Mouse (Mus musculus): Measurements from ENCODE around the gene Ube2b. TPM values are rescaled to one million over a fixed set of nuclear protein-coding genes. Genes with fewer than 3 reads are reported as not detected.

Ube2b gene
- 231 and 248 TPM in 2 replicates for polyA plus RNA-seq (2015; fragmentation: Nextera tagmentation; extraction: Ambion mirVana)

GRCm38 (mm10) chr11:52000290-52000962 is at the start of gene Ube2b:
Gene Ube2b (minus strand): TSS chr11:52000762.
- Histone ChIP-seq H3K4me2 (ENCODE audit: low read depth, low read length) (peak within 1 kb of the TSS; percentile 74), H3K9me3 (ENCODE audit: control insufficient read depth, low read length) (no peaks in the 10 kb centered on the region), H3K36me3 (ENCODE audit: control insufficient read depth, insufficient read depth, low read length) (peaks cover 16% of the 10 kb centered on the region), H3K27me3 (ENCODE audit: control insufficient read depth, insufficient read depth, low read depth, low read length) (no peaks in the 10 kb centered on the region), H3K4me1 (replicated peaks; ENCODE audit: control insufficient read depth, insufficient read depth, low read length) (peaks cover 18% of the 10 kb centered on the region), H3K27ac (ENCODE audit: low read length) (peak within 1 kb of the TSS; percentile 97), H3K4me3 (ENCODE audit: low read length) (peak within 1 kb of the TSS; percentile 97), H3K9ac (ENCODE audit: low read length) (peak within 1 kb of the TSS; percentile 98)
- ATAC-seq (ENCODE audit: low read depth) = peak; percentile 79
- WGBS = 0% methylated on average over 50 of the region's 63 CpGs

- H3K36me3 ChIP-seq (ENCODE audit: control insufficient read depth, insufficient read depth, low read length) = no peaks in the 10 kb centered on the region
- no peak overlapping the region for H3K4me3 ChIP-seq (ENCODE audit: low read length)
- no peak overlapping the region for H3K4me2 ChIP-seq (ENCODE audit: low read depth, low read length)
- 47% methylated on average over 4 of the region's 4 CpGs for WGBS
- H3K27me3 ChIP-seq (ENCODE audit: control insufficient read depth, insufficient read depth, low read depth, low read length) = no peaks in the 10 kb centered on the region
- H3K27ac ChIP-seq (ENCODE audit: low read length) = no peak overlapping the region
- no peak overlapping the region for H3K9ac ChIP-seq (ENCODE audit: low read length)
- H3K9me3 ChIP-seq (ENCODE audit: control insufficient read depth, low read length) = no peaks in the 10 kb centered on the region
- H3K4me1 ChIP-seq (replicated peaks; ENCODE audit: control insufficient read depth, insufficient read depth, low read length) = no peaks in the 10 kb centered on the region
- ATAC-seq (ENCODE audit: low read depth) = no peak
Observed at GRCm38 (mm10) chr11:52046446-52047165, 46.0 kb upstream of the Ube2b start.

GRCm38 (mm10) chr11:52044156-52044555 is 43.6 kb upstream of the Ube2b start:
- 0 out of 2 replicates have a peak, but pooled peaks cover 2% of the 10 kb centered on the region for H3K36me3 ChIP-seq (ENCODE audit: control insufficient read depth, insufficient read depth, low read length)
- H3K9me3 ChIP-seq (ENCODE audit: control insufficient read depth, low read length) = no peaks in the 10 kb centered on the region
- no peaks in the 10 kb centered on the region for H3K4me1 ChIP-seq (replicated peaks; ENCODE audit: control insufficient read depth, insufficient read depth, low read length)
- H3K9ac ChIP-seq (ENCODE audit: low read length) = no peak overlapping the region
- no peak overlapping the region for H3K4me3 ChIP-seq (ENCODE audit: low read length)
- no peak overlapping the region for H3K27ac ChIP-seq (ENCODE audit: low read length)
- ATAC-seq (ENCODE audit: low read depth) = no peak
- no peak overlapping the region for H3K4me2 ChIP-seq (ENCODE audit: low read depth, low read length)
- H3K27me3 ChIP-seq (ENCODE audit: control insufficient read depth, insufficient read depth, low read depth, low read length) = no peaks in the 10 kb centered on the region

GRCm38 (mm10) chr11:52043224-52043623 is 42.7 kb upstream of the Ube2b start:
- no peak overlapping the region for H3K4me3 ChIP-seq (ENCODE audit: low read length)
- H3K4me1 ChIP-seq (replicated peaks; ENCODE audit: control insufficient read depth, insufficient read depth, low read length) = no peaks in the 10 kb centered on the region
- no peak for ATAC-seq (ENCODE audit: low read depth)
- H3K36me3 ChIP-seq (ENCODE audit: control insufficient read depth, insufficient read depth, low read length) = 0 out of 2 replicates have a peak, but pooled peaks cover 2% of the 10 kb centered on the region
- H3K9ac ChIP-seq (ENCODE audit: low read length) = no peak overlapping the region
- no peak overlapping the region for H3K4me2 ChIP-seq (ENCODE audit: low read depth, low read length)
- H3K27me3 ChIP-seq (ENCODE audit: control insufficient read depth, insufficient read depth, low read depth, low read length) = no peaks in the 10 kb centered on the region
- H3K27ac ChIP-seq (ENCODE audit: low read length) = no peak overlapping the region
- H3K9me3 ChIP-seq (ENCODE audit: control insufficient read depth, low read length) = no peaks in the 10 kb centered on the region
- WGBS = 80% methylated on average over 3 of the region's 3 CpGs

- H3K4me2 ChIP-seq (ENCODE audit: low read depth, low read length) = no peak overlapping the region
- WGBS = 28% methylated on average over 3 of the region's 3 CpGs
- no peak overlapping the region for H3K4me3 ChIP-seq (ENCODE audit: low read length)
- H3K27ac ChIP-seq (ENCODE audit: low read length) = no peak overlapping the region
- H3K27me3 ChIP-seq (ENCODE audit: control insufficient read depth, insufficient read depth, low read depth, low read length) = no peaks in the 10 kb centered on the region
- no peak for ATAC-seq (ENCODE audit: low read depth)
- 0 out of 2 replicates have a peak, but pooled peaks cover 2% of the 10 kb centered on the region for H3K36me3 ChIP-seq (ENCODE audit: control insufficient read depth, insufficient read depth, low read length)
- H3K9ac ChIP-seq (ENCODE audit: low read length) = no peak overlapping the region
- no peaks in the 10 kb centered on the region for H3K9me3 ChIP-seq (ENCODE audit: control insufficient read depth, low read length)
- no peaks in the 10 kb centered on the region for H3K4me1 ChIP-seq (replicated peaks; ENCODE audit: control insufficient read depth, insufficient read depth, low read length)
Observed at GRCm38 (mm10) chr11:52037659-52038058, 37.1 kb upstream of the Ube2b start.

- Histone ChIP-seq H3K27me3 (ENCODE audit: control insufficient read depth, insufficient read depth, low read depth, low read length) (no peaks in the 10 kb centered on the region), H3K9me3 (ENCODE audit: control insufficient read depth, low read length) (no peaks in the 10 kb centered on the region), H3K9ac (ENCODE audit: low read length) (no peak overlapping the region), H3K4me3 (ENCODE audit: low read length) (no peak overlapping the region), H3K27ac (ENCODE audit: low read length) (no peak overlapping the region), H3K36me3 (ENCODE audit: control insufficient read depth, insufficient read depth, low read length) (0 out of 2 replicates have a peak, but pooled peaks cover 2% of the 10 kb centered on the region), H3K4me1 (replicated peaks; ENCODE audit: control insufficient read depth, insufficient read depth, low read length) (no peaks in the 10 kb centered on the region), H3K4me2 (ENCODE audit: low read depth, low read length) (no peak overlapping the region)
- WGBS = 49% methylated on average over 3 of the region's 3 CpGs
- ATAC-seq (ENCODE audit: low read depth) = no peak
Observed at GRCm38 (mm10) chr11:52035905-52036304, 35.3 kb upstream of the Ube2b start.

GRCm38 (mm10) chr11:52033953-52034352 is 33.4 kb upstream of the Ube2b start:
- H3K27ac ChIP-seq (ENCODE audit: low read length) = no peak overlapping the region
- WGBS = 72% methylated on average over 1 of the region's 1 CpGs
- no peak overlapping the region for H3K9ac ChIP-seq (ENCODE audit: low read length)
- no peak overlapping the region for H3K4me2 ChIP-seq (ENCODE audit: low read depth, low read length)
- H3K27me3 ChIP-seq (ENCODE audit: control insufficient read depth, insufficient read depth, low read depth, low read length) = no peaks in the 10 kb centered on the region
- no peak overlapping the region for H3K4me3 ChIP-seq (ENCODE audit: low read length)
- no peaks in the 10 kb centered on the region for H3K36me3 ChIP-seq (ENCODE audit: control insufficient read depth, insufficient read depth, low read length)
- H3K9me3 ChIP-seq (ENCODE audit: control insufficient read depth, low read length) = no peaks in the 10 kb centered on the region
- H3K4me1 ChIP-seq (replicated peaks; ENCODE audit: control insufficient read depth, insufficient read depth, low read length) = no peaks in the 10 kb centered on the region
- no peak for ATAC-seq (ENCODE audit: low read depth)

GRCm38 (mm10) chr11:52032356-52032755 is 31.8 kb upstream of the Ube2b start:
- Histone ChIP-seq H3K9me3 (ENCODE audit: control insufficient read depth, low read length) (no peaks in the 10 kb centered on the region), H3K27ac (ENCODE audit: low read length) (no peak overlapping the region), H3K4me3 (ENCODE audit: low read length) (no peak overlapping the region), H3K27me3 (ENCODE audit: control insufficient read depth, insufficient read depth, low read depth, low read length) (no peaks in the 10 kb centered on the region), H3K4me1 (replicated peaks; ENCODE audit: control insufficient read depth, insufficient read depth, low read length) (no peaks in the 10 kb centered on the region), H3K9ac (ENCODE audit: low read length) (no peak overlapping the region), H3K4me2 (ENCODE audit: low read depth, low read length) (no peak overlapping the region), H3K36me3 (ENCODE audit: control insufficient read depth, insufficient read depth, low read length) (no peaks in the 10 kb centered on the region)
- no peak for ATAC-seq (ENCODE audit: low read depth)
- WGBS = 57% methylated on average over 8 of the region's 8 CpGs

- H3K9ac ChIP-seq (ENCODE audit: low read length) = no peak overlapping the region
- H3K9me3 ChIP-seq (ENCODE audit: control insufficient read depth, low read length) = no peaks in the 10 kb centered on the region
- 58% methylated on average over 9 of the region's 9 CpGs for WGBS
- H3K27ac ChIP-seq (ENCODE audit: low read length) = no peak overlapping the region
- no peak overlapping the region for H3K4me3 ChIP-seq (ENCODE audit: low read length)
- H3K36me3 ChIP-seq (ENCODE audit: control insufficient read depth, insufficient read depth, low read length) = no peaks in the 10 kb centered on the region
- H3K4me2 ChIP-seq (ENCODE audit: low read depth, low read length) = no peak overlapping the region
- ATAC-seq (ENCODE audit: low read depth) = no peak
- H3K27me3 ChIP-seq (ENCODE audit: control insufficient read depth, insufficient read depth, low read depth, low read length) = no peaks in the 10 kb centered on the region
- H3K4me1 ChIP-seq (replicated peaks; ENCODE audit: control insufficient read depth, insufficient read depth, low read length) = no peaks in the 10 kb centered on the region
Observed at GRCm38 (mm10) chr11:52018217-52018616, 17.7 kb upstream of the Ube2b start.

Data from lung, embryonic 16.5 days (tissue).